In the genomic region with DNA sequence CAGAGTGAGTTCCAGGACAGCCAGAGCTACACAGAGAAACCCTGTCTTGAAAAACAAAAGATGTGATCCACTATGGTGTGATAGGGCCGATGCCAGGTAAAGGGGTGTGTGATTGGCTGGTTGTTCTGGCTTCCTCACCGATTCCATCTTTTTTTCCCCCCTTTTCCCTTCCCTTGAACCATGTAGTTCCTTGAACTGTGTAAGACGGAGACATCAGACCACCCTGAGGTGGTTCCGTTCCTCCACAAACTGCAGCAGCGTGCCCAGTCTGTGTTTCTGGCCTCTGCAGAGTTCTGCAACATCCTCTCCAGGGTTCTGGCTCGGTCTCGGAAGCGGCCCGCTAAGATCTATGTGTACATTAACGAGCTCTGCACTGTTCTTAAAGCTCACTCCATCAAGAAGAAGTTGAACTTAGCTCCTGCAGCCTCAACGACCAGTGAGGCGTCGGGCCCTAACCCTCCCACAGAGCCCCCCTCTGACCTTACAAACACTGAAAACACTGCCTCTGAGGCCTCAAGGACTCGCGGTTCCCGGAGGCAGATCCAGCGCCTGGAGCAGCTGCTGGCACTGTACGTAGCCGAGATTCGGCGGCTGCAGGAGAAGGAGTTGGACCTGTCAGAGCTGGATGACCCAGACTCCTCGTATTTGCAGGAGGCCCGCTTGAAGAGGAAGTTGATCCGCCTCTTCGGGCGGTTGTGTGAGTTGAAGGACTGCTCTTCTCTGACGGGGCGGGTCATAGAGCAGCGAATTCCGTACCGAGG, we compare ENCODE assay signal across 16 mouse cellular contexts. TPM values are rescaled to one million over a fixed set of nuclear protein-coding genes. Genes with fewer than 3 reads are reported as not detected.
DNase-seq lines count a peak whose midpoint lies in the region; ATAC-seq and TF ChIP-seq lines count a peak whose summit lies in the region.
"Had no signal": no experiment of that assay in that cellular context is flagged by ENCODE, and none has a peak within 500 bp of the region (broad histone marks: within the 10 kb centered on the region; RNA-seq: fewer than 3 reads in every experiment).

No protein-coding gene starts in this region.

- no peak for TF ChIP-seq CTCF in G1E (IDR thresholded peaks at IDR 0.05; ENCODE audit: low read depth, low read length)

- peaks cover 38% of the 10 kb centered on the region for H3K4me1 ChIP-seq in heart, embryonic 10.5 days
- H3K4me1 ChIP-seq in liver, embryonic 13.5 days (replicated peaks), result peaks cover 74% of the 10 kb centered on the region
- H3K4me1 ChIP-seq in G1E (ENCODE audit: insufficient read depth, low read depth, low read length), result peaks cover 78% of the 10 kb centered on the region
- peaks cover 38% of the 10 kb centered on the region for H3K4me1 ChIP-seq in embryonic facial prominence, embryonic 15.5 days

- no peak overlapping the region for H3K27ac ChIP-seq in heart, embryonic 10.5 days
- no peak overlapping the region for H3K27ac ChIP-seq in liver, embryonic 13.5 days
- no peak overlapping the region for H3K27ac ChIP-seq in embryonic facial prominence, embryonic 15.5 days (replicated peaks)
- H3K27ac ChIP-seq: neural tube, embryonic 12.5 days had no signal

- H3K9me3 ChIP-seq in heart, embryonic 10.5 days, result no peaks in the 10 kb centered on the region
- H3K9me3 ChIP-seq in liver, embryonic 13.5 days (replicated peaks), result no peaks in the 10 kb centered on the region
- no peaks in the 10 kb centered on the region for H3K9me3 ChIP-seq in G1E (replicated peaks)
- H3K9me3 ChIP-seq in embryonic facial prominence, embryonic 15.5 days (replicated peaks), result no peaks in the 10 kb centered on the region
- H3K9me3 ChIP-seq: heart, embryonic 15.5 days; neural tube, embryonic 12.5 days had no signal

- no peaks in the 10 kb centered on the region for H3K27me3 ChIP-seq in heart, embryonic 10.5 days (ENCODE audit: insufficient read depth, poor library complexity, severe bottlenecking)
- no peaks in the 10 kb centered on the region for H3K27me3 ChIP-seq in liver, embryonic 13.5 days
- H3K27me3 ChIP-seq in G1E (ENCODE audit: insufficient read depth, low read length), result no peaks in the 10 kb centered on the region
- H3K27me3 ChIP-seq in embryonic facial prominence, embryonic 15.5 days, result no peaks in the 10 kb centered on the region
- H3K27me3 ChIP-seq: heart, embryonic 15.5 days; neural tube, embryonic 12.5 days had no signal

- intact Hi-C loops in heart, postnatal 10 days (cut with DNase I), result no loop called here

- DNase-seq in heart, embryonic 10.5 days (ENCODE audit: low spot score), result peak; percentile 68
- DNase-seq in heart, postnatal 10 days, result no peak
- no peak for DNase-seq in liver, embryonic 13.5 days
- no peak for DNase-seq in liver
- no peak for DNase-seq in G1E (ENCODE audit: low spot score)
- no peak for DNase-seq in left cerebral cortex, adult 9 months (ENCODE audit: low spot score in 2 of 2)
- DNase-seq: adrenal gland, postnatal 10 days; lung, postnatal 14 days; thymus, postnatal 14 days had no signal

- H3K4me3 ChIP-seq in heart, embryonic 10.5 days, result no peak overlapping the region
- H3K4me3 ChIP-seq in liver, embryonic 13.5 days (replicated peaks), result no peak overlapping the region
- peak overlapping the region; percentile 56; the same call in 1 of the 2 replicates for H3K4me3 ChIP-seq in G1E (ENCODE audit: low read depth, low read length)
- H3K4me3 ChIP-seq in embryonic facial prominence, embryonic 15.5 days (replicated peaks), result 0 out of 2 replicates have a peak overlapping the region, but pooled peaks have one; percentile 96

- peaks cover 49% of the 10 kb centered on the region for H3K36me3 ChIP-seq in heart, embryonic 10.5 days
- H3K36me3 ChIP-seq in liver, embryonic 13.5 days, result peaks cover 48% of the 10 kb centered on the region
- peaks cover 50% of the 10 kb centered on the region for H3K36me3 ChIP-seq in G1E (replicated peaks)
- H3K36me3 ChIP-seq in embryonic facial prominence, embryonic 15.5 days, result peaks cover 41% of the 10 kb centered on the region

- ATAC-seq in liver, embryonic 13.5 days (ENCODE audit: low read depth), result no peak
- no peak for ATAC-seq in G1E (ENCODE audit: extremely low read depth, insufficient number of reproducible peaks, low FRiP score, poor library complexity, severe bottlenecking)
- ATAC-seq in embryonic facial prominence, embryonic 15.5 days (ENCODE audit: insufficient number of reproducible peaks, low FRiP score, low TSS enrichment, low read depth), result no peak
- ATAC-seq: CD4-positive, CD25-positive, alpha-beta regulatory T cell, adult 4 months; midbrain, embryonic 16.5 days had no signal

- H3K9ac ChIP-seq in liver, embryonic 13.5 days, result no peak overlapping the region
- H3K9ac ChIP-seq in embryonic facial prominence, embryonic 15.5 days, result no peak overlapping the region

- peak overlapping the region; percentile 99; the same call in 1 of the 2 replicates for H3K4me2 ChIP-seq in liver, embryonic 13.5 days
- H3K4me2 ChIP-seq in embryonic facial prominence, embryonic 15.5 days (replicated peaks), result no peak overlapping the region

- WGBS in heart, embryonic 10.5 days, result 91% methylated on average over 31 of the region's 31 CpGs
- WGBS in liver, embryonic 13.5 days (ENCODE audit: insufficient replicate concordance), result 87% methylated on average over 31 of the region's 31 CpGs
- WGBS in embryonic facial prominence, embryonic 15.5 days, result 91% methylated on average over 31 of the region's 31 CpGs

RNA-seq across cellular contexts. Expression of a gene that starts 2.0 kb away (rescaled TPM):
- 46.6 and 52.9 TPM in 2 replicates for polyA plus RNA-seq in heart, embryonic 10.5 days (2016; fragmentation: Nextera tagmentation; extraction: Ambion mirVana)
- total RNA-seq in heart, postnatal 10 days (2021), result 10 to 100 TPM; 16.9 to 18.3 TPM
- 25.5 and 27.6 TPM in 2 replicates for polyA plus RNA-seq in liver, embryonic 13.5 days (2015; fragmentation: Nextera tagmentation; extraction: Ambion mirVana)
- total RNA-seq in G1E (2014; fragmentation: Nextera tagmentation) (72.7 and 73.2 TPM in 2 replicates), G1E (2017) (33.0 and 46.3 TPM in 2 replicates)
- polyA plus RNA-seq in G1E (2012), result 58.8 and 67.4 TPM in 2 replicates
- 48.5 and 51.7 TPM in 2 replicates for polyA plus RNA-seq in embryonic facial prominence, embryonic 15.5 days (2015; fragmentation: Nextera tagmentation; extraction: Ambion mirVana)

RNA-seq across cellular contexts. Expression of a gene that starts 4.5 kb away (rescaled TPM):
- polyA plus RNA-seq in heart, embryonic 10.5 days (2016; fragmentation: Nextera tagmentation; extraction: Ambion mirVana), result 13.9 and 20.5 TPM in 2 replicates
- 10 to 100 TPM; 85.4 to 98.6 TPM for total RNA-seq in heart, postnatal 10 days (2021)
- 27.6 and 30.5 TPM in 2 replicates for polyA plus RNA-seq in liver, embryonic 13.5 days (2015; fragmentation: Nextera tagmentation; extraction: Ambion mirVana)
- total RNA-seq in G1E (2014; fragmentation: Nextera tagmentation) (34.0 and 43.0 TPM in 2 replicates), G1E (2017) (17.0 and 18.5 TPM in 2 replicates)
- polyA plus RNA-seq in G1E (2012), result 142 and 157 TPM in 2 replicates
- polyA plus RNA-seq in embryonic facial prominence, embryonic 15.5 days (2015; fragmentation: Nextera tagmentation; extraction: Ambion mirVana), result 40.2 and 49.3 TPM in 2 replicates

RNA-seq across cellular contexts. Expression of a gene that starts 4.5 kb away (rescaled TPM):
- polyA plus RNA-seq in heart, embryonic 10.5 days (2016; fragmentation: Nextera tagmentation; extraction: Ambion mirVana), result 16.0 and 17.3 TPM in 2 replicates
- 10 to 100 TPM; 29.4 to 33.0 TPM for total RNA-seq in heart, postnatal 10 days (2021)
- polyA plus RNA-seq in liver, embryonic 13.5 days (2015; fragmentation: Nextera tagmentation; extraction: Ambion mirVana), result 10.1 and 10.7 TPM in 2 replicates
- total RNA-seq in G1E (2014; fragmentation: Nextera tagmentation), result 9.5 and 15.8 TPM in 2 replicates
- 19.7 and 22.2 TPM in 2 replicates for total RNA-seq in G1E (2017)
- polyA plus RNA-seq in G1E (2012), result 41.9 and 42.1 TPM in 2 replicates
- polyA plus RNA-seq in embryonic facial prominence, embryonic 15.5 days (2015; fragmentation: Nextera tagmentation; extraction: Ambion mirVana), result 15.8 and 17.8 TPM in 2 replicates

RNA-seq across cellular contexts. Expression of a gene that starts 6.3 kb away (rescaled TPM):
- 0.28 and 0.73 TPM in 2 replicates for polyA plus RNA-seq in heart, embryonic 10.5 days (2016; fragmentation: Nextera tagmentation; extraction: Ambion mirVana)
- total RNA-seq in heart, postnatal 10 days (2021), result not detected
- polyA plus RNA-seq in liver, embryonic 13.5 days (2015; fragmentation: Nextera tagmentation; extraction: Ambion mirVana), result 0.60 and 0.91 TPM in 2 replicates
- not detected in 2 replicates for total RNA-seq in G1E (2014; fragmentation: Nextera tagmentation)
- total RNA-seq in G1E (2017), result not detected in 2 replicates
- polyA plus RNA-seq in G1E (2012), result 0.13 TPM in 1 of 2 replicates, not detected in the other
- 0.55 and 0.58 TPM in 2 replicates for polyA plus RNA-seq in embryonic facial prominence, embryonic 15.5 days (2015; fragmentation: Nextera tagmentation; extraction: Ambion mirVana)
- total RNA-seq: adrenal gland, postnatal 10 days; gastrocnemius, postnatal 36 days had no signal
- polyA plus RNA-seq: erythroblast, embryonic 14.5 days; heart, embryonic 15.5 days; neural tube, embryonic 12.5 days had no signal

RNA-seq across cellular contexts. Expression of a gene that starts 18.1 kb away (rescaled TPM):
- 37.1 and 44.2 TPM in 2 replicates for polyA plus RNA-seq in heart, embryonic 10.5 days (2016; fragmentation: Nextera tagmentation; extraction: Ambion mirVana)
- total RNA-seq in heart, postnatal 10 days (2021), result 10 to 100 TPM; 54.8 to 57.9 TPM
- 7.1 and 7.4 TPM in 2 replicates for polyA plus RNA-seq in liver, embryonic 13.5 days (2015; fragmentation: Nextera tagmentation; extraction: Ambion mirVana)
- total RNA-seq in G1E (2014; fragmentation: Nextera tagmentation) (27.0 and 32.9 TPM in 2 replicates), G1E (2017) (35.5 and 38.9 TPM in 2 replicates)
- polyA plus RNA-seq in G1E (2012), result 145 and 166 TPM in 2 replicates
- 57.1 and 64.4 TPM in 2 replicates for polyA plus RNA-seq in embryonic facial prominence, embryonic 15.5 days (2015; fragmentation: Nextera tagmentation; extraction: Ambion mirVana)

Comparison
In these comparisons a context has a peak if more than half of its experiments do, and no peak if none do; other contexts are left out.
1. H3K4me3 ChIP-seq: peak in G1E (single experiment) and embryonic facial prominence, embryonic 15.5 days (single experiment); none in heart, embryonic 10.5 days (single experiment) and liver, embryonic 13.5 days (single experiment).